Mouse (Mus musculus): ENCODE results near the gene Bpi. TPM values are rescaled to one million over a fixed set of nuclear protein-coding genes. Genes with fewer than 3 reads are reported as not detected.

Bpi gene
- total RNA-seq, 2 experiments from 2014 or later: not detected

DNA sequence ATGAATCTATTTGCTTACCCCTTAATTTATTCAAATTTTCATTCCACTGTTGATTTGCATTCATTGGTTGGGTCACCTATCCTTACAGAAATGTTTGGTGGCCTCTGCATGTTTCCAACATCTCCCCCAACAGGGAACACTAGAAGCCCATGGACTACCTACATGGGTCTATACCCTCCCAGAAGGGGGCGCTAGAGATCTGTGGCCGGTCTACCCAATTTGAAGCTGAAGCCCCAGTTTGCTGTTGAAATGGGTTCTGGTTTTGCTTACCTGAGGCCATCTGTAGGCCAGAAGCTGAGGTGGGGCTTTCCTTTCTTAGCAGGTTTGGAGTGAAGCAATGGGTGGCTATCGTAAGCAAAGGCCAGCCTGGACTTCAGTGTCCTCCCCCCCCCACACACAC lies 17.5 kb downstream of the Bpi start:
- DNase-seq (ENCODE audit: extremely low spot score in 1 of 2, low spot score in 2 of 2): no peak
- Histone ChIP-seq H3K27ac (no peak overlapping the region), H3K4me3 (no peak overlapping the region)
- peak; percentile 18 for TF ChIP-seq CTCF (IDR thresholded peaks at IDR 0.05)
- intact Hi-C loops (cut with DNase I): no loop called here

DNA sequence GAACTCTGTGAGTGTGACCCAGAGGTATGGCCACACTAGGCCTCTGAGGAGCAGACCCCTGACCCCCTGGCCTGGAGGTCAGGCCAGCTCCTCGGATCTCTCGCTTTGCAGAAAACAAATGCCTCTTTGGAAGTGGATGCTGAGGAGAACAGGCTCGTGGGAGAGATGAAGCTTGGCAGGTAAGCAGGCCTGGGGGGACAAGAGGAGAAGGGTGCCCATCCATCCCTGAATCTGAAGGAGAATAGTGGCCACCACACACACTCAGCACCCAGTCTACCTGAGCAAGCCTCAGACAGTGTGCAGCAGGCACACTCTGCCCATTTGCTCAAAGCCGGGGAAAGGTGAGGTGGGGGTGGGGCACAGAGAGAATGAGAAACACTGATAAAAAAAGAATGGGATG lies 17.9 kb downstream of the Bpi start:
- no peak for DNase-seq (ENCODE audit: extremely low spot score in 1 of 2, low spot score in 2 of 2)
- H3K27ac ChIP-seq: no peak overlapping the region
- intact Hi-C loops (cut with DNase I): no loop called here
- TF ChIP-seq CTCF (IDR thresholded peaks at IDR 0.05): no peak
- H3K4me3 ChIP-seq: no peak overlapping the region

DNA sequence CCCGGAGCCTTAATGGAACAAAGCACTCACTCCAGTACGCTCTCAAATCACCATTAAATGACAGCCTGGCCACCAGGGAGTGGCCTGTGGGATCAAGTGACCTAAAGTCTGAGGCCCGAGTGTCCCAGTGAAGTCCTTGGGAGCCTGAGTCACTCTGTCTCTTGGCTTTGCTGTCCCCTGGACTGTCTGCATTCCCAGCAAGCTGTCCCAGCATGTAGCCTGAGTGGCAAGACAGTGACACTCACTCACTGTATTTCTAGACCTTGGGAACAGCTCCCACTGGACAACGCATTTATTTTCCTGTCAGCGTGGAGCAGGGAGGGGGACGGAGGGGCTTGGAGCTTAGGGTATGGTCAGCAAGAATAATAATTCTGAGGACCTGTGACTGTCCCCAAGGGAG lies 18.6 kb downstream of the Bpi start:
- DNase-seq (ENCODE audit: extremely low spot score in 1 of 2, low spot score in 2 of 2): no peak
- no peak for TF ChIP-seq CTCF (IDR thresholded peaks at IDR 0.05)
- intact Hi-C loops (cut with DNase I): no loop called here
- H3K4me3 ChIP-seq: no peak overlapping the region
- no peak overlapping the region for H3K27ac ChIP-seq

DNA sequence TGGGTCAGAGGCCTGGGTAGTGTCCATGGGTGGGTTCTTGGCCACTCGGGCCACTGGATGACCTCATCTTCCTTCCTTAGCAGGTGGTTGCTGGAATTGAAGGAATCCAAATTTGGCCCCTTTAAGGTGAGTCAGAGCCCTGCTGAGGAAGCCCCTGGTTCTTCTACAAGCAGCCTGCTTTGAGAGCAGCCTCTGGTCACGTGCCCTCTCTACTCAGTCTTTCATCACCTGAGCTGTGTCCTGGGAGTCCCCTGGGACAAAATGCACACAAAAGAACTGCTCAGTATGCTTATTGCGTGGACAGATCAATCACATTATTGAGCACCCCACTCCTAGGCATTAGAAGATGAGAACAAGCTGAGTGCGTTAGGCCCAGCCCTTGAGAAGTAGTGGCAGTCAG lies 19.0 kb downstream of the Bpi start:
- intact Hi-C loops (cut with DNase I): no loop called here
- no peak for TF ChIP-seq CTCF (IDR thresholded peaks at IDR 0.05)
- no peak for DNase-seq (ENCODE audit: extremely low spot score in 1 of 2, low spot score in 2 of 2)
- Histone ChIP-seq H3K4me3 (no peak overlapping the region), H3K27ac (no peak overlapping the region)

DNA sequence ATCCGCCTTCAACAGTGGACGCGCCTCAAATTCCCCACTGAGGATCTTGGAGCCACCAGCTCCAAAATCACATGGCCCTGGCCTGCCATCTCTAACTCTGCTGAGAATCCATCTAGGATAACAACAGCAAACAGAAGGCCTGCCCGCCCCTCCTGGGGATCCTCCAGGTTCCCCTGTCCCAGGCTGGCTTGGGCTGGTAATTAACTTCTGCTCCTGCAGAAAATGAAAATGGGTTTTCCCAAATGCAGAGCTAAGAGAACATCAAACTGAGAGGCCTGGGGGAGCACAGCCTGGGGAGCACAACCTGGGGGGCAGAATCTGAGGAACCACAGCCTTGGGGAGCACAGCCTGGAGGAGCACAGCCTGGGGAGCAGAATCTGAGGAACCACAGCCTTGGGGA lies 21.8 kb downstream of the Bpi start:
- intact Hi-C loops (cut with DNase I): loop anchor here (5.0 kb wide), 1 partner anchor 63 kb away; no protein-coding TSS in a partner anchor
- no peak for DNase-seq (ENCODE audit: extremely low spot score in 1 of 2, low spot score in 2 of 2)
- Histone ChIP-seq H3K4me3 (no peak overlapping the region), H3K27ac (no peak overlapping the region)
- no peak for TF ChIP-seq CTCF (IDR thresholded peaks at IDR 0.05)

DNA sequence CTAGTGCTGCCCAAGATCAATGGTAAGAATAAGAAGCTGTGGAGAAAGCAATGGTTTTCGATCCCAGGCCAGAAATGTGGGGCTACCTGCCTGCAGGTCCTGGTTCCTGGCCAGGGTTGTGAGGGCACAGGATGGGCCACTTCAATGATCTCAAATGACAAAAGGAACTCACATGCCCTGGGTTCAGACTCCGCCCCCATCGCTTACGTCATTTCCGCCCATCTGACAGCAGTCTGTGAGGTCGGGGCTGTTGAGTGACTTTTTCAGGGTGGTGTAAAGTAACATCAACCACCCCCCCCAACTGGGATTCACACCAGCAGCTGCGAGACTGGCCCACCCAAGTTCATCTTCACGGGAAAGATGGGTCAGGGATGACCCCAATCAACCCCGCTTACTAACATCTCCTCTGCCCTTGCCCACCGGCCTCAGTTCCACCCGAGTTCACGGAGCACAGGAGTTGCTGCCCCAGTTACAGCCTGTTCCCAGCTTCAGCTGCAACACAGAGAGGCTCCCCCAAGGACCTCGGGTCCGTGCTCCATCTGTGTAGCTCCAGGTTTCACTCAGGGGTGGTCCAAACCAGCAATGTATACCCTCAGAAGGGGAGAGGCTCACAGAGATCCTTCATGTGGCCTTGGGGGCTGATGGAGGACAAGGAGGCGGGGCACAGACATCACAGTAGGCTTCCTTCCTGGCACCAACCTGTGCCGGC lies 23.8 kb downstream of the Bpi start:
- no peak for DNase-seq (ENCODE audit: extremely low spot score in 1 of 2, low spot score in 2 of 2)
- no peak overlapping the region for H3K4me3 ChIP-seq
- intact Hi-C loops (cut with DNase I): loop anchor here (5.0 kb wide), 1 partner anchor 61 kb away; no protein-coding TSS in a partner anchor
- H3K27ac ChIP-seq: no peak overlapping the region
- TF ChIP-seq CTCF (IDR thresholded peaks at IDR 0.05): no peak

DNA sequence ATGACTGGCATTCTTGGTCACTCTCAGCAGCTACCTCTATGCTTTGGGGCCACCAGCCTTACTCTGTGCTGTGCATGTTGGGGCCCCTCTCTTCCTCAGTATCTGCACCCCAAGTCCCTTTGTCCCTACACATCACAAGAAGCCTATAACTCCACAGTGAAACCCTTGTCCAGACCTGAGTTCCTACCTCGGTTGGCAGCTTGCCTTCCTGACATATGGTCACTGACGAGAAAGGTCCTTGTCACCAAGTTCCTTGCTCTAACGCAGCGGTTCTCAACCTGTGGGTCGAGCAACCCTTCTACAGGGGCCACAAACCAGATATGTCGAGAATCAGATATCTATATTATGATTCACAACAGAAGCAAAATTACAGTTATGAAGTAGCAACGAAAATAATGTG lies 25.2 kb downstream of the Bpi start:
- DNase-seq (ENCODE audit: extremely low spot score in 1 of 2, low spot score in 2 of 2): no peak
- Histone ChIP-seq H3K4me3 (no peak overlapping the region), H3K27ac (no peak overlapping the region)
- intact Hi-C loops (cut with DNase I): loop anchor here (5.0 kb wide), 1 partner anchor 59 kb away; no protein-coding TSS in a partner anchor
- TF ChIP-seq CTCF (IDR thresholded peaks at IDR 0.05): no peak

DNA sequence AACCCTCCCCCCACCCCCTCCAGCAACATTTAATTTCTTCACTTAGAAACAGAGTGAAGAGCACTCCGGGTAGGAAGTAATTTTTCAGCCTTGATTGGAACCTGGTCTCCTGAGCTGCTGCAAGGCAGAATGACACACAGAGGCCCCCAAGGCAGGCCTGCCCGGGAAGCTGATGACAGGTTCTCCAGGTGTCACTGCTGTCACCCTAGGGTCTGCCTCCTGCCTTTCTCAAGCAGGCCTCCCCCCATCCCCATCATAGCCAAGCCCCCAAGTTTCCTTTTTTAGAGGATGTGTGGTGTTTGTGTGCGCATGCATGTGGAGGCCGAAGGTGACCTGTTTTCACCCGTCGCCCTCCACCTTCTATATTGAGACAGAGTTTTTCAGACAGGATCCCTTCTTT lies 25.9 kb downstream of the Bpi start:
- TF ChIP-seq CTCF (IDR thresholded peaks at IDR 0.05): no peak
- intact Hi-C loops (cut with DNase I): loop anchor here (5.0 kb wide), 1 partner anchor 59 kb away; no protein-coding TSS in a partner anchor
- no peak overlapping the region for H3K4me3 ChIP-seq
- no peak overlapping the region for H3K27ac ChIP-seq
- DNase-seq (ENCODE audit: extremely low spot score in 1 of 2, low spot score in 2 of 2): no peak

DNA sequence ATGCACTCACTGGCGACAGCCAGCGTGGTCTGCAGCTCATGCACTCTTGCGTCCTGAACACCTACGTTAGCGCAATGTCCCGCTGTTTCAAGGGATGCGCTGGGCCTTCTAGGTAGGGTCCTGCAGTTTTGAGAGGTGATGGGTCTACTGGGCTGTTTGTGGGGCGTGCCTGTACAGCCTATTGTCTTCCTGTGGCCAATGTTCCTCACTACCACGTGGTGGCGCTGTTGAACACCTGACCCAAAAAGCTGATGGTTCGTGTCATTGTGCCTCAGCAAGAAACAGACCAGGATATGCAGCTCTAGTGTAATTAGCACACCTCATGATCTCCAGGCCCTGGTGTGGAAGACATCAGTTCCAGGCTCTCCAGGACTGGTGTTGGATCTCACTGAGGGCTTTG lies 26.7 kb downstream of the Bpi start:
- Histone ChIP-seq H3K4me3 (no peak overlapping the region), H3K27ac (no peak overlapping the region)
- intact Hi-C loops (cut with DNase I): loop anchor here (5.0 kb wide), 1 partner anchor 58 kb away; no protein-coding TSS in a partner anchor
- peak; percentile 34 to 55 for DNase-seq (ENCODE audit: extremely low spot score in 1 of 2, low spot score in 2 of 2)
- peak; percentile 73 for TF ChIP-seq CTCF (IDR thresholded peaks at IDR 0.05)

DNA sequence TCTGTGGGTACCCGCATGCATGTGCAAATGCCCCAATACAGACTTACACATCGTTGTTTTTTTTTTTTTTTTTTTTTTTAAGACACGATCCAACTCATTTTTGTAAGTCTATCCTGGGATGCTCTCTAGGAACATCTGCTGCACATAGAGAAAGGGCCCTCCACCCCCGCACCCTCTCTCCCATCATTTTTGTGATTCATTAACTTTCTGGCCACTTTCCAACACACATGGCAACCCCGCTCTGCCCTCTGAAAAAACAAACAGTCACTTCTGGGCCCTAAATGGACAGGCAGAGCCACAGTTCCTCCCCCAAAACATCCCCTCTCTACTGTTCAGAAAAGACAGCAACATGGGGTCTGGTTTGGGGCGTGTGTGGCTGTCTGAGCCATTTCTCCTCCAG lies 27.8 kb downstream of the Bpi start:
- intact Hi-C loops (cut with DNase I): no loop called here
- TF ChIP-seq CTCF (IDR thresholded peaks at IDR 0.05): no peak
- Histone ChIP-seq H3K4me3 (no peak overlapping the region), H3K27ac (no peak overlapping the region)
- DNase-seq (ENCODE audit: extremely low spot score in 1 of 2, low spot score in 2 of 2): no peak

DNA sequence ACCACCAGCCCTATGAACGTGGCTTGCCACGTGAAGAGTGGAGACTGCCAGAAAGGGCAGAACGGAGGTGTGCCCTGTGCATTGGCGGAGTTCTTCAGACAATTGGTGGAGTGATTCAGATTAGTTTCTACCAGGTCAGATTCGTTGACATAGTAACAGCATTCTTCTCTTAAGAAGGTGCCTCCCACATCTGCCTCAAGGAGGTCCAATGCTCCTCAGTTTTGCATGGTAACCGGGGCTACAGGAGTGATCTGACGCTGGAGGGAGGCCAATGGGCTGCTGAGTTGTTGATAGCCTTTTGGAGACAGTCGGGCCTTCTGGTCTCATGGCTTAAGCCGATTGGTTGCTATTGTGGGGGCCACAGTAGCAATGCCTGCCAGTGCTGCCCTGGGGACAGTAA lies 37.8 kb downstream of the Bpi start:
- no peak for TF ChIP-seq CTCF (IDR thresholded peaks at IDR 0.05)
- Histone ChIP-seq H3K4me3 (no peak overlapping the region), H3K27ac (no peak overlapping the region)
- no peak for DNase-seq (ENCODE audit: extremely low spot score in 1 of 2, low spot score in 2 of 2)
- intact Hi-C loops (cut with DNase I): no loop called here

DNA sequence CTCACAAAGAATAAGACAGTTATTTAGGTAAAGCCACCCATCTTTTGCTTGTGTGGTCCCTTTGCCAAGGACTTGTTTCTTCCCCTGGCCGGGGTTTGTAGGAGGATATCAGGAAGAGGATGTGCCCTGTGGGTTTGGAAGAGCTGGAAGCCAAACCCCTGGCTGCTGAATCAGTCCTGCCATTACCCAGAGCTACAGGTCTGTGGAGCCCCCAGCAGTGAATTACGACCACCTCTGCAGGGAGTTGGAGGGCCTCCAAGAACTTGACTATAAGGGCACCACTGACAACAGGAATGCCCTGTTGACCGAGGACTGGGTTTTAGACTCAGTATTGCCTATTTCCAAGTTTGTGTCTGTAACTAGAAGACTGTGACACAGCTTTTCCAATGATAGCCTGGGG lies 41.3 kb downstream of the Bpi start:
- DNase-seq (ENCODE audit: extremely low spot score in 1 of 2, low spot score in 2 of 2): no peak
- intact Hi-C loops (cut with DNase I): no loop called here
- TF ChIP-seq CTCF (IDR thresholded peaks at IDR 0.05): no peak
- Histone ChIP-seq H3K27ac (no peak overlapping the region), H3K4me3 (no peak overlapping the region)

DNA sequence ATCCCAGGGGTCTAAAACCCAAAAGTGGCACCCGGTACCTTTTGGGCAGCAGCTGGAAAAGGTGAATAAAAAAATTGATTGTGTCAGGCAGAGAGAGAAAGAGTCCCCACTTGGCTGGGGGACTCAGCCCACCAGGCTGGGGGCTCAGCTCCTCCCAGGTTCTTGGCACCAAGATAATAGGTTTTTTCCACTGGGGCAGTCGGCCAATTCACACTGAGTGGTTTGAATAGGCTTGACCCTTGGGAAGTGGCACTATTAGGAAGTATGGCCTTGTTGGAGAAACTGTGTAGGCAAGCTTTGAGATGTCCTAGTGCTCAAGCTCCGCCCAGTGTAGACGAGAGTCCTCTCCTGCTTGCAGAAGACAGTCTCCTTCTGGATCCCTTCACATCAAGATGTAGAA lies 41.8 kb downstream of the Bpi start:
- no peak for TF ChIP-seq CTCF (IDR thresholded peaks at IDR 0.05)
- H3K4me3 ChIP-seq: no peak overlapping the region
- intact Hi-C loops (cut with DNase I): no loop called here

More for the DNA sequence above, 41.8 kb downstream of the Bpi start:
- no peak for DNase-seq (ENCODE audit: extremely low spot score in 1 of 2, low spot score in 2 of 2)
- no peak overlapping the region for H3K27ac ChIP-seq
